Mouse (Mus musculus): ENCODE data around the gene Sun5. TPM values are rescaled to one million over a fixed set of nuclear protein-coding genes. Genes with fewer than 3 reads are reported as not detected.

Gene Sun5
- not detected in 2 replicates for polyA plus RNA-seq (2015; fragmentation: Nextera tagmentation; extraction: Ambion mirVana)

- Histone ChIP-seq H3K4me3 (no peak within 1 kb of the TSS), H3K9ac (no peak within 1 kb of the TSS), H3K9me3 (replicated peaks) (no peaks in the 10 kb centered on the region), H3K4me1 (replicated peaks) (no peaks in the 10 kb centered on the region), H3K4me2 (no peak within 1 kb of the TSS), H3K36me3 (no peaks in the 10 kb centered on the region), H3K27me3 (no peaks in the 10 kb centered on the region), H3K27ac (no peak within 1 kb of the TSS)
- WGBS: 80% methylated on average over 4 of the region's 4 CpGs
- ATAC-seq (replicated peaks; ENCODE audit: insufficient number of reproducible peaks, insufficient read depth, low FRiP score, low read depth): no peak
Observed at GRCm38 (mm10) chr2:153870984-153871383, at the start of gene Sun5. TSS of gene Sun5 (minus strand) at chr2:153871084.

DNA sequence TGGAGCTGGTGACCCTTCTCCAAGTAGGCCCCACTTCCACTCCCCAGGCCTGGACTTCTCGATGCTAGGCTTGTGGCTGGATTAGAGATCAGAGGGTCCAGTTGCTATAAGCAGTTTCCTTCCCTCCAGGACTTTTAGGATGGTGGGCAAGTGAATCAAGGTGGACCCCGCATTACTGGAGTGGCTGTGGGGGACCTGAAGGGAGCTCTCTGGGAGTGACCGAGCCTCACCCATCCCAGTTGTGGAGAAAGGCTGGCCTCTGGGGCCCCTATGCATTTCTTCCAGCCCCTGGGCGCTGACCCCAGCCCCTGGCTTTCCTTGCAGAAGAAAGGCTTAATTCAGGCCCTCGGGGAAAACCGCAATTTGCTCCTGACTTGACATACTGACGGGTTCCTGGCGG is 47.0 kb upstream of the Sun5 start, which contains the start of gene Bpifb3:
TSS of gene Bpifb3 (plus strand) at position 301 of the 400 bp plus-strand sequence.
- Histone ChIP-seq H3K27me3 (no peaks in the 10 kb centered on the region), H3K27ac (no peak within 1 kb of the TSS), H3K9me3 (replicated peaks) (no peaks in the 10 kb centered on the region), H3K4me1 (replicated peaks) (0 out of 2 replicates have a peak, but pooled peaks cover 4% of the 10 kb centered on the region), H3K4me3 (no peak within 1 kb of the TSS), H3K4me2 (no peak within 1 kb of the TSS), H3K36me3 (no peaks in the 10 kb centered on the region), H3K9ac (no peak within 1 kb of the TSS)
- 70% methylated on average over 8 of the region's 8 CpGs for WGBS
- no peak for ATAC-seq (replicated peaks; ENCODE audit: insufficient number of reproducible peaks, insufficient read depth, low FRiP score, low read depth)

DNA sequence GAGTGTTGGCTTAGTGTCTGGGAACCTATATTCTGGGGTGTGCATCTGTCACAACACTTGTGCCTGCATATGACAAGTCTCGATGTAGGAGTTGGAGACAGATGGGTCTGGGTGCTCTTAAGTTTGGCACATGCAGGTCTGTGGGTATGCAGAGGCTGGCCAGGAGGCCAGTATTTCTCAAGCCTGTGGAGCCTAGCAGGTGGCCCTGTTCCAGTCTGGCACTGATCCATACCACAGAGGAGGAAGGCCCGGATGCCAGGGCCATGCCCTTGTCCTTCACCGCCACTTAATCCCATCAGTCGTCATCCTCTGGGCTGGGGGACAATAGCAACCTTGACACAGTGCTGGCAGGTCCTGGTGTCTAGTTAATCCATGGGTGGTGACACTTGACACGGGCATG is 43.3 kb upstream of the Sun5 start:
- Histone ChIP-seq H3K36me3 (no peaks in the 10 kb centered on the region), H3K27ac (no peak overlapping the region), H3K4me2 (no peak overlapping the region), H3K4me1 (replicated peaks) (0 out of 2 replicates have a peak, but pooled peaks cover 4% of the 10 kb centered on the region), H3K4me3 (no peak overlapping the region), H3K9ac (no peak overlapping the region), H3K9me3 (replicated peaks) (no peaks in the 10 kb centered on the region), H3K27me3 (no peaks in the 10 kb centered on the region)
- 41% methylated on average over 5 of the region's 5 CpGs for WGBS
- ATAC-seq (replicated peaks; ENCODE audit: insufficient number of reproducible peaks, insufficient read depth, low FRiP score, low read depth): no peak

GRCm38 (mm10) chr2:153906626-153907025 is 35.7 kb upstream of the Sun5 start:
- Histone ChIP-seq H3K27me3 (no peaks in the 10 kb centered on the region), H3K36me3 (no peaks in the 10 kb centered on the region), H3K4me1 (replicated peaks) (no peaks in the 10 kb centered on the region), H3K9me3 (replicated peaks) (no peaks in the 10 kb centered on the region), H3K4me2 (no peak overlapping the region), H3K27ac (no peak overlapping the region), H3K9ac (no peak overlapping the region), H3K4me3 (no peak overlapping the region)
- ATAC-seq (replicated peaks; ENCODE audit: insufficient number of reproducible peaks, insufficient read depth, low FRiP score, low read depth): no peak
- WGBS: 65% methylated on average over 4 of the region's 4 CpGs

GRCm38 (mm10) chr2:153902726-153903125 is 31.8 kb upstream of the Sun5 start:
- no peak overlapping the region for H3K4me2 ChIP-seq
- H3K4me1 ChIP-seq (replicated peaks): no peaks in the 10 kb centered on the region
- no peak overlapping the region for H3K9ac ChIP-seq
- no peak overlapping the region for H3K27ac ChIP-seq
- no peaks in the 10 kb centered on the region for H3K9me3 ChIP-seq (replicated peaks)
- 76% methylated on average over 6 of the region's 6 CpGs for WGBS
- H3K4me3 ChIP-seq: no peak overlapping the region
- H3K36me3 ChIP-seq: no peaks in the 10 kb centered on the region
- no peak for ATAC-seq (replicated peaks; ENCODE audit: insufficient number of reproducible peaks, insufficient read depth, low FRiP score, low read depth)
- no peaks in the 10 kb centered on the region for H3K27me3 ChIP-seq

DNA sequence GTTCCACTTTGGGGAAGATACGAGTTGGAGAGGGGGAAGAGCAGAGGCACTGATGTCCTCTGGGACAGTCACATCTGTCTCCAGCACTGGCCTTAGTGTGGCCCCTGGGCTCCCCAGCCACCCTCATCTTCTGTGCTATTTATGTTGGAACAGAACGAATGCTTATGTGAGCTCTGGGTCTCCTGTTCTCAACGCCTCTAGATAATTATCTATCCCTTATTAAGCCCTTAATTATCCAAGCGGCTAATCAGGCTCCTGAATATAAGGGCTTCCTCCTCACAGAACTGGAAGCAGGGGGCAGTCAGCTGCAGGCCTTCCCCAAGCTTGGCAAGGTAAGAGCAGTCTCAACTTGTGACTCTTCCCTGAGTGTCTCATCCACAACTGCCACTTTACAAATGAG is 29.2 kb upstream of the Sun5 start, which contains the start of gene Bpifb6:
TSS of gene Bpifb6 (plus strand) at position 301 of the 400 bp plus-strand sequence.
- ATAC-seq (replicated peaks; ENCODE audit: insufficient number of reproducible peaks, insufficient read depth, low FRiP score, low read depth): no peak
- Histone ChIP-seq H3K4me1 (replicated peaks) (0 out of 2 replicates have a peak, but pooled peaks cover 3% of the 10 kb centered on the region), H3K4me2 (no peak within 1 kb of the TSS), H3K9ac (no peak within 1 kb of the TSS), H3K9me3 (replicated peaks) (no peaks in the 10 kb centered on the region), H3K36me3 (no peaks in the 10 kb centered on the region), H3K4me3 (no peak within 1 kb of the TSS), H3K27me3 (no peaks in the 10 kb centered on the region), H3K27ac (no peak within 1 kb of the TSS)
- WGBS: 59% methylated on average over 4 of the region's 4 CpGs

- no peaks in the 10 kb centered on the region for H3K27me3 ChIP-seq
- no peak for ATAC-seq (replicated peaks; ENCODE audit: insufficient number of reproducible peaks, insufficient read depth, low FRiP score, low read depth)
- H3K9ac ChIP-seq: no peak overlapping the region
- 67% methylated on average over 5 of the region's 5 CpGs for WGBS
- H3K4me3 ChIP-seq: no peak overlapping the region
- no peaks in the 10 kb centered on the region for H3K36me3 ChIP-seq
- no peak overlapping the region for H3K4me2 ChIP-seq
- no peak overlapping the region for H3K27ac ChIP-seq
- no peaks in the 10 kb centered on the region for H3K9me3 ChIP-seq (replicated peaks)
- H3K4me1 ChIP-seq (replicated peaks): 0 out of 2 replicates have a peak, but pooled peaks cover 3% of the 10 kb centered on the region
Observed at GRCm38 (mm10) chr2:153899111-153899510, 28.2 kb upstream of the Sun5 start.

DNA sequence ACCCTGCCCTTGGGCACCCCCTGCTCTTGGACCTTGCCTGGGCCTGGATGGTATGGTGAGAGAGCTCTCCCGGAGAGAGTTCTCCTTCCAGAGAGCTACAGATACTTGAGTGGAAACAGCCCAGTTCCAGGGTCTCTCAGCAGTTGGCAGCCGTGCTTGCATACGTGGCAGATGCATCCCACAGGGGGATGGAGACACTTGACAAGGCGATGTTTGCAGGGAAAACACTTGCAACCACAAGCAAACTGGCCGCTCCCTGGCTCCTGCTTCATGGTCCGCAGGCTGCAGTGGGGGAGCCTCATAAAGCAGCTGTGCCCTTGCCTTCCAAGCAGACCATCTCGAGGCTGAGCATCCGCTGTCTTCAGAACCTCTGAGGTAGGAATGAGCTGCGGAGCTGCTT is 3.9 kb upstream of the Sun5 start, which contains the start of gene Bpifb2:
TSS of gene Bpifb2 (plus strand) at position 301 of the 400 bp plus-strand sequence.
- Histone ChIP-seq H3K4me3 (no peak within 1 kb of the TSS), H3K4me1 (replicated peaks) (no peaks in the 10 kb centered on the region), H3K36me3 (no peaks in the 10 kb centered on the region), H3K9ac (no peak within 1 kb of the TSS), H3K27me3 (no peaks in the 10 kb centered on the region; the same call in 1 of the 2 replicates), H3K4me2 (no peak within 1 kb of the TSS), H3K27ac (no peak within 1 kb of the TSS), H3K9me3 (replicated peaks) (no peaks in the 10 kb centered on the region)
- 67% methylated on average over 9 of the region's 9 CpGs for WGBS
- no peak for ATAC-seq (replicated peaks; ENCODE audit: insufficient number of reproducible peaks, insufficient read depth, low FRiP score, low read depth)

DNA sequence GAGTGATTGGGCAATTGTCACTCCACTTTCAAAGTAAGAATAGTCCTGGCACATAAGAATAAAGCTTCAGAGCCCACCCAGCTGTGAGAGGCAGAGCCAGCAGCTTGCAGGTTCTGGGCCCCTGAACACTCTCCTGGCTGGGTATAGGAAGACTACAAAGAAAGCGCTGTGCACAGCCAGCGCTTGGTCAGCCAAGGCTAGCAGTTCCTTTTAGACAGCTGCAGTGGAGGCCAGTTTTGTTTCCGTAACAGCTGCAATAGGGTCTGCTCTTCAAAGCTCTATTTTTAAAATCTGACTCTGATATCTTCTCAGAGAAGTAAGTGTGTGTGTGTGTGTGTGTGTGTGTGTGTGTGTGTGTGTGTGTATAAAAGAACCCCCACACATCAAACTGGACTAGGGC is 8.9 kb downstream of the Sun5 start:
- H3K4me2 ChIP-seq: no peak overlapping the region
- 72% methylated on average over 3 of the region's 3 CpGs for WGBS
- H3K9ac ChIP-seq: no peak overlapping the region
- H3K27ac ChIP-seq: no peak overlapping the region
- no peak overlapping the region for H3K4me3 ChIP-seq
- no peaks in the 10 kb centered on the region for H3K4me1 ChIP-seq (replicated peaks)
- H3K36me3 ChIP-seq: no peaks in the 10 kb centered on the region
- H3K9me3 ChIP-seq (replicated peaks): no peaks in the 10 kb centered on the region
- no peak for ATAC-seq (replicated peaks; ENCODE audit: insufficient number of reproducible peaks, insufficient read depth, low FRiP score, low read depth)
- H3K27me3 ChIP-seq: peaks cover 4% of the 10 kb centered on the region; the same call in 1 of the 2 replicates

DNA sequence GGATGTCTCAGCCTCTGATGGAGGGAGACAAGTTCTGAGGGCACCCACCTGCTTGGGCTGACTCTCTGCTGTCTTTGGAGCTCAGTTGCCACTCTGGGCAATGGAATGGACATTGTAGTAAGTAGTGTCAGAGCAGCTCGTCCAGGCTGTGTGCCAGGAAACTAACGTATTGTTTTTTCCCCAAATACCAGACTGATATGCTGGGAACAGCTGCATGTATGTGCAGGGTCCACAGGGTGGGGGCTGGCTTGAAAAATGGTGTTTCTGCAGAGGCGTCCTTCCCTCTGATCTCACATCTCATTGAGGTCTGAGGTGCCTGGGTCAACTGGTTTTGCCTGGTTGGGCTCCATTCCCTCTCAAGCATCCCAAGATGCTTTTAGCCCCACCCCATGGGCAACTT is 10.2 kb downstream of the Sun5 start:
- WGBS: 44% methylated on average over 3 of the region's 3 CpGs
- peak; percentile 17; the same call in 1 of the 2 replicates for ATAC-seq (replicated peaks; ENCODE audit: insufficient number of reproducible peaks, insufficient read depth, low FRiP score, low read depth)
- H3K4me3 ChIP-seq: no peak overlapping the region
- no peaks in the 10 kb centered on the region for H3K9me3 ChIP-seq (replicated peaks)
- H3K4me1 ChIP-seq (replicated peaks): no peaks in the 10 kb centered on the region
- H3K27ac ChIP-seq: no peak overlapping the region
- H3K4me2 ChIP-seq: no peak overlapping the region
- H3K27me3 ChIP-seq: peaks cover 7% of the 10 kb centered on the region; the same call in 1 of the 2 replicates
- H3K36me3 ChIP-seq: no peaks in the 10 kb centered on the region
- no peak overlapping the region for H3K9ac ChIP-seq

DNA sequence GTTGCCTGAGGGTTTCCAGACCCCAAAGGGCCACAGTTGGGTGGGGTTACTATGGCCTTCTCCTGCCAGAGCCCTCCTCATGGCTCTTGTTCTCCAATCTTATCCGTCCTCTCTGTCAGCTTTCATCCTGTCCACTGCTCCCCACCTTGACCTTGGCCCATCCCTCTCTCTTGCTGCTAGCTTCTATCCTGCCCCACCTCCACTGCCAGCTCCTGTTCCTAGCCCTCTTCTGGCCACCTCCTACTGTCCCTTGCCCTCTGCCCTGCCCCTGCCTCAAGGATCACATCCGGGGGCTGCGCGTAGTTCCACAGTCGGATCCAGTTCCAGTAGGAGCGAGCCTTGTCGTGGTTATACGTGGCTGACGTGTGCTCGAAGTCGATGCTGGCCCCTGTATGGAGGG is 10.6 kb downstream of the Sun5 start:
- ATAC-seq (replicated peaks; ENCODE audit: insufficient number of reproducible peaks, insufficient read depth, low FRiP score, low read depth): peak; percentile 50
- no peaks in the 10 kb centered on the region for H3K4me1 ChIP-seq (replicated peaks)
- H3K9ac ChIP-seq: no peak overlapping the region
- no peak overlapping the region for H3K4me3 ChIP-seq
- H3K4me2 ChIP-seq: no peak overlapping the region
- H3K36me3 ChIP-seq: no peaks in the 10 kb centered on the region
- H3K27ac ChIP-seq: no peak overlapping the region
- no peaks in the 10 kb centered on the region for H3K9me3 ChIP-seq (replicated peaks)
- peaks cover 7% of the 10 kb centered on the region; the same call in 1 of the 2 replicates for H3K27me3 ChIP-seq
- 77% methylated on average over 11 of the region's 11 CpGs for WGBS

DNA sequence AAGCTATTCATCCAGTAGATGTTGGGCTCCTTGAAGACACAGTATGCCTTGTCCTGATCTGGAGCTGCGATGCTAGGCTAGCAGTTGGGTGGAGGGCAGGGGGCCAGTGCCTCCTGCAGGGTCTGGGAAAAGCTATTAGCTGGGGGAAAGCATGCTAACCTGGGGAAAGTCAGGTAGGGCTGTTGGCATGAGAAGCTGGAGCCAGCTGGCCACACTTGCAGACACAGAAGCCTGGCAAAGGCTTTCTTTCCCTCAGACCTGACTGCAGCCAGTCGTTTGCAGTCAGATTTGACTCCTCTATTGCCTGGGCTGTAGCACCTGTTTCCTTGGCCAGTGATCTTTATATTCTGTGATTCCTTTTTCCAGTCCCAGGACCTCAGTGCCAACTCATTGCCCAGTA is 11.3 kb downstream of the Sun5 start:
- H3K36me3 ChIP-seq: no peaks in the 10 kb centered on the region
- H3K27ac ChIP-seq: no peak overlapping the region
- H3K27me3 ChIP-seq: peaks cover 7% of the 10 kb centered on the region; the same call in 1 of the 2 replicates
- no peak overlapping the region for H3K4me3 ChIP-seq
- H3K4me1 ChIP-seq (replicated peaks): no peaks in the 10 kb centered on the region
- H3K9me3 ChIP-seq (replicated peaks): no peaks in the 10 kb centered on the region
- no peak for ATAC-seq (replicated peaks; ENCODE audit: insufficient number of reproducible peaks, insufficient read depth, low FRiP score, low read depth)
- no peak overlapping the region for H3K9ac ChIP-seq
- H3K4me2 ChIP-seq: no peak overlapping the region
- WGBS: 66% methylated on average over 2 of the region's 2 CpGs

Measured in heart, embryonic 15.5 days (tissue).